Mouse (Mus musculus) CD8-positive naive resting alpha-beta T cell, adult 57 days (primary cell): Measurements from ENCODE around the gene Ccdc114. TPM values are rescaled to one million over a fixed set of nuclear protein-coding genes. Genes with fewer than 3 reads are reported as not detected.

Experiments used
- total RNA-seq: library from RNA; stranded (reverse); gene quantifications from one replicate; pipeline ENCODE4 v1.2.4, GENCODE M21; 2023

The Ccdc114 gene
- total RNA-seq = 1.7 TPM

DNA sequence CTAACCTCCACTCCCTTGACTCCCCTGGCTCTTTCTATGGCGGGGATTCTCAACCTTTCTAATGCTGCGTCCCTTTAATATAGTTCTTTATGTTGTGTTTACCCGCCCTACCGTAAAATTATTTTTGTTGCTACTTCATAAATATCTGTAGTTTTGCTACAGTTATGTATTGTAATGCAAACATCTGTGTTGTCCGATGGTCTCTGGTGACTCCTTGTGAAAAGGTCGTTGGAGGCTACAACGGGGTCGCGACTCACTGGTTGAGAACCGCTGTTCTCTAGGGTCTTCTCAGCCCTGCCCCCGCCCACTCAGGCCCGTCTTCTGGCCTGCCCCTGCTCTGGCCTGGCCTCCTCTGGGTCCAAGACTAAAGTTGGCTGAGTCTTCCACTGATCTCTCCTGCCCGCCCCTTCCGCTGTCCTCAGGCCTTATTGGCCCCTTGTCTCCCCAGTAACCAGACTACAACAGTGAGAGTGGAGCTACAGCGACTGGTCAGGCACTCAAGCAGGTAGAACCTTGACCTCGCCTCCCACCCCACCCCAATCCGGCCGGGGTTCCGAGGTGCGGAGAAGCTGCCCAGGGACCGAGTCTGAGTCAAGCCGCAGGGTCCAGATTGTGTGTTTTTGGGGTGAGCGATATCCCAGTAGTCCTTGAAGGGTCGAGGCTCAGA is at the start of gene Ccdc114:
TSS of gene Ccdc114 (plus strand) at position 311 of the 667 bp plus-strand sequence.

DNA sequence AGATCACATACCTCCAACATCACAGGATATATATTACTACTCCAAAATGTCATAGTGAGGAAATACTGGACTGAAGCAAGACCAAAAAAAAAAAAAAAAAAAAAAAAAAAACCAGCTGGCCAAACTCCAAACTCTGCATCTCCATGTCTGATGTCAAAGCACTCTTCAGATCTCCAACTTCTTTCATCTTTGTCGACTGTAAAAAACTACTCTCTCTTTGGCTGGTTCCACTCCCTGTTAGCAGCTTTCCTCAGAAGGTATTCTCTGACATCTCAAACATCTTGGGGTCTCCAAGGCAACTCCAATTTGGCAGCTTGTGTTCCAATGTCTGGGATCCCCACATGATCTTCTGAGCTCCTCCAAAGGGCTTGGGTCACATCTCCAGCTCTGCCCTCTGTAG is 45.6 kb upstream of the Ccdc114 start, which contains the start of gene Grin2d:
TSS of gene Grin2d (minus strand) at position 101 of the 400 bp plus-strand sequence.

DNA sequence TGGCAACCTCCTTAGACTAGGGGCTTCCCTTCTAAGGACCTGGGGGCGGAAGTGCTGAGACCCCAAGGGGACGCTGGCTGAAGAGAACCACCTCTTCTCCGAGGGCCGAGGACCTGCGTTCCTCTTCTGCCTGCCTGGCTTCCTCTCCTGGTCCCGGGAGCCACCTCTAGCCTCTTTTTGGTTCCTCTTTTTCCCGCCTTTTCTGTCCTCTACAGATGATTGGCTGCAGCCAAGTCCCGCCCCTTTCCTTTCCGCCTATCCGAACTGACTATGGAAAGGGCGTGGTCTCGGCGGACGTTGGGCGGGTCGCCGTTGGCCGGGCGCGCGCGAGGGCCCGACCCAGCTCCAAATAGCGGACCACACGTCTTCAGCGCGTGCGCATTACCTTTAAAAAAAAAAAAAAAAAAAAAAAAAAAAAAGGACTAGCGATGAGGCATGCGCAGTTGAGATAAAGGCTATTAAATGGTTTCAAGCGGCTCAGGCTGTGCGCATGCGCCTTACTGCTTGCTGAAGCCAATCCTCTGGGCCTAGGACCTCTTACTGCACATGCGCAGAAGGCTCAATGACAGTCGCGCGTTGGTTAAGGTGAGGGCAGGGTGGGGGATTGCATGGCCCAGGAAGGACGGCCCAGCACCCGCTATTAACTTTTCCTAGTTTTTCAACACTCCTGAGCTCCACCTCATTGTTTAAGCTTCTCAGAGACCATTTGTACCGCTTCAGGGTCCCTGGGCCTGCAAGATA is 27.2 kb upstream of the Ccdc114 start, which contains the start of the genes Syngr4 and Tmem143:
TSS of gene Syngr4 (minus strand) at position 198 of the 741 bp plus-strand sequence.
TSS of gene Tmem143 (plus strand) at position 425 of the 741 bp plus-strand sequence.

DNA sequence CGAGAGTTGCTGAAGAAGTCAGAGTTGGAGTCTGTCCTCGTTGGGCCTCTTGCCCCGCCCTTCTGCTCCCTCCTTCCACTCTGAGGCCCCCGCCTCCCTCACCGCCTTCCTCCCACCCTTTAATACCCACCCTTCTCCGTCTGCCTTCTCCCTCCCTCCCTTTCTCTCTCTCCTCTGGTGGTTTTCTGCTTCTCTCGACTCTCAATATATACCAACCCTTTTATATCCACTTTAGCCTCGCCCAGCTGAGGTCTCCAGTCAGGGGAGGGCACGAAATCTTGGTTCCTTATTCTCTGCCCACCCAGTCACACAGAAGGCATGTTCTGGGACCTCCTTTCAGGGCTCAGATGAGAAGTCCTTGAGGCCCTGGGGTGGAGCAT is 2.6 kb upstream of the Ccdc114 start, which contains the start of gene Emp3:
TSS of gene Emp3 (minus strand) at position 163 of the 380 bp plus-strand sequence.

Other genes starting within 250 kb of the Ccdc114 start
- gene Ntn5, start 240.1 kb upstream of the Ccdc114 start, total RNA-seq = not detected
- gene Sec1, start 229.7 kb upstream of the Ccdc114 start, total RNA-seq = not detected
- gene Car11, start 224.2 kb upstream of the Ccdc114 start, total RNA-seq = 5.0 TPM
- gene Dbp, start 219.0 kb upstream of the Ccdc114 start, total RNA-seq = 34.2 TPM
- gene Rpl18, start 208.6 kb upstream of the Ccdc114 start, total RNA-seq = 3,071 TPM
- gene Sphk2, start 206.1 kb upstream of the Ccdc114 start, total RNA-seq = 30.4 TPM
- gene Fam83e, start 202.9 kb upstream of the Ccdc114 start, total RNA-seq = 3.1 TPM
- not detected for gene Spaca4, start 198.3 kb upstream of the Ccdc114 start, total RNA-seq
- 1.1 TPM for gene Lmtk3, start 140.3 kb upstream of the Ccdc114 start, total RNA-seq
- 3.8 TPM for gene Sult2b1, start 139.4 kb upstream of the Ccdc114 start, total RNA-seq
- gene Cyth2, start 109.5 kb upstream of the Ccdc114 start, total RNA-seq = 119 TPM
- gene Kcnj14, start 99.3 kb upstream of the Ccdc114 start, total RNA-seq = 3.9 TPM
- gene Grwd1, start 93.1 kb upstream of the Ccdc114 start, total RNA-seq = 37.0 TPM
- 60.4 TPM for gene Kdelr1, start 51.3 kb upstream of the Ccdc114 start, total RNA-seq
- 0.43 TPM for gene Grin2d, start 45.7 kb upstream of the Ccdc114 start, total RNA-seq
- gene Syngr4, start 27.4 kb upstream of the Ccdc114 start, total RNA-seq = not detected
- 8.9 TPM for gene Tmem143, start 27.1 kb upstream of the Ccdc114 start, total RNA-seq
- gene Emp3, start 2.7 kb upstream of the Ccdc114 start, total RNA-seq = 353 TPM
- not detected for gene Abcc6, start 106.2 kb downstream of the Ccdc114 start, total RNA-seq
- 42.7 TPM for gene Nomo1, start 109.6 kb downstream of the Ccdc114 start, total RNA-seq
- not detected for gene Kcnj11, start 176.7 kb downstream of the Ccdc114 start, total RNA-seq